Mouse (Mus musculus): ENCODE data around the gene Zfp933. TPM values are rescaled to one million over a fixed set of nuclear protein-coding genes. Genes with fewer than 3 reads are reported as not detected.
"Not testable (repeated sequence)": the region's sequence is repeated elsewhere in the genome, so short reads cannot be mapped to it uniquely, and the experiment has no call there.

Gene Zfp933
- polyA plus RNA-seq, 1 experiment from 2014 or later: 1.4 TPM

DNA sequence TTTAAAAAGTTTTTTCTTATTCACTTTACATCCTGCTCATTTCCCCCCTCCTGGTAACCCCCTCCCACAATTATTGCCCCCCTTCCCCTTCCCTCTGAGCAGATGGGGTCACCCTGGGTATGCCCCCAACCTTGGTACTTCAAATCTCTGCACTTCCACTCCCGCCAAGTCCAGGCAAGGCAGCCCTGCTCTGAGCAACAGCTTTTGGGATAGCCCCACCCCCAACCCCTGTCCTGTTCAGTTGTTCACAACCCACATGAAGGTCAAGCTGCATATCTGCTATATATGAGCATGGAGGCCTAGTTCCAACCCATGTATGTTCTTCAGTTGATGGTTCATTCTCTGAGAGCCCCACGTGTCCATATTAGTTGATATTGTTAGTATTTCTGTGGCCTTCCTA lies 2.6 kb upstream of the Zfp933 start:
- 61% methylated on average over 2 of the region's 2 CpGs for WGBS (ENCODE audit: insufficient replicate concordance)
- Histone ChIP-seq H3K9ac (no peak overlapping the region), H3K27ac (replicated peaks) (no peak overlapping the region), H3K4me2 (no peak overlapping the region), H3K36me3 (replicated peaks) (no peaks in the 10 kb centered on the region), H3K9me3 (replicated peaks) (no peaks in the 10 kb centered on the region), H3K4me3 (replicated peaks) (no peak overlapping the region), H3K4me1 (replicated peaks) (peaks cover 17% of the 10 kb centered on the region), H3K27me3 (no peaks in the 10 kb centered on the region)
- ATAC-seq (ENCODE audit: insufficient read depth): no peak

- Histone ChIP-seq H3K4me1 (replicated peaks) (peaks cover 17% of the 10 kb centered on the region), H3K4me3 (replicated peaks) (peak overlapping the region; percentile 75), H3K9ac (peak overlapping the region; percentile 66), H3K9me3 (replicated peaks) (no peaks in the 10 kb centered on the region), H3K27ac (replicated peaks) (no peak overlapping the region; the same call in 1 of the 2 replicates), H3K4me2 (peak overlapping the region; percentile 77), H3K36me3 (replicated peaks) (no peaks in the 10 kb centered on the region; the same call in 1 of the 2 replicates), H3K27me3 (no peaks in the 10 kb centered on the region)
- WGBS (ENCODE audit: insufficient replicate concordance): 0% methylated on average over 4 of the region's 4 CpGs
- peak; percentile 58 for ATAC-seq (ENCODE audit: insufficient read depth)
These were observed 422 bp upstream of the Zfp933 start for GRCm38 (mm10) chr4:147848584-147848991.

DNA sequence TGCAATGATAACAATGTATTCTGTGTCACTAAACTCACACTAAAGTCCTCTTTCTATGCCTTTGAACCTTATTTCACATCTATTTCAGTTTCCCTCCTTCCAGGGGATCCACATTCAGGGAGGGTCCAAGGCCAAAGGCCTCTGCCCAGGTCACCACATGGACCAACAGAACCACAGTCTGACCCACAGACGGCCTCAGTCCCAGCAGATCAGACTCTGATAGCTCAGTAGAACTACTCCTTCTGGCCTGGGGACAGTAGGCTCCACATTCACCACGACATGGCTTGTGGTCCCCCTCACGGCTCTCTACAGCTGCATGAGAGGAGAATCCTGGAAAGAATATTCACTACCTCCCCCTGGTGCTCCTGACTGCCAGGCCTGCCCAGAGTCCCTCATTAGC lies 5.3 kb downstream of the Zfp933 start:
- Histone ChIP-seq H3K9me3 (replicated peaks) (no peaks in the 10 kb centered on the region; the same call in 1 of the 2 replicates), H3K4me2 (no peak overlapping the region), H3K36me3 (replicated peaks) (peaks cover 12% of the 10 kb centered on the region), H3K27me3 (no peaks in the 10 kb centered on the region), H3K4me1 (replicated peaks) (peaks cover 7% of the 10 kb centered on the region; the same call in 1 of the 2 replicates), H3K4me3 (replicated peaks) (no peak overlapping the region), H3K27ac (replicated peaks) (no peak overlapping the region), H3K9ac (no peak overlapping the region)
- no peak for ATAC-seq (ENCODE audit: insufficient read depth)
- WGBS (ENCODE audit: insufficient replicate concordance): 69% methylated on average over 3 of the region's 3 CpGs

GRCm38 (mm10) chr4:147839282-147839681 lies 8.9 kb downstream of the Zfp933 start:
- H3K27ac ChIP-seq (replicated peaks); H3K9me3 ChIP-seq (replicated peaks); H3K4me1 ChIP-seq (replicated peaks); H3K27me3 ChIP-seq; H3K4me2 ChIP-seq; H3K9ac ChIP-seq; H3K4me3 ChIP-seq (replicated peaks); ATAC-seq (ENCODE audit: insufficient read depth): not testable (repeated sequence)
- H3K36me3 ChIP-seq (replicated peaks): peaks cover 12% of the 10 kb centered on the region
- 88% methylated on average over 21 of the region's 26 CpGs for WGBS (ENCODE audit: insufficient replicate concordance)

GRCm38 (mm10) chr4:147824389-147824788 lies 23.8 kb downstream of the Zfp933 start:
- peaks cover 40% of the 10 kb centered on the region for H3K36me3 ChIP-seq (replicated peaks)
- no peak overlapping the region for H3K27ac ChIP-seq (replicated peaks)
- no peak overlapping the region for H3K4me2 ChIP-seq
- no peak for ATAC-seq (ENCODE audit: insufficient read depth)
- 65% methylated on average over 4 of the region's 4 CpGs for WGBS (ENCODE audit: insufficient replicate concordance)
- H3K4me3 ChIP-seq (replicated peaks): no peak overlapping the region
- peaks cover 6% of the 10 kb centered on the region for H3K9me3 ChIP-seq (replicated peaks)
- H3K27me3 ChIP-seq: no peaks in the 10 kb centered on the region
- no peaks in the 10 kb centered on the region for H3K4me1 ChIP-seq (replicated peaks)
- H3K9ac ChIP-seq: no peak overlapping the region

DNA sequence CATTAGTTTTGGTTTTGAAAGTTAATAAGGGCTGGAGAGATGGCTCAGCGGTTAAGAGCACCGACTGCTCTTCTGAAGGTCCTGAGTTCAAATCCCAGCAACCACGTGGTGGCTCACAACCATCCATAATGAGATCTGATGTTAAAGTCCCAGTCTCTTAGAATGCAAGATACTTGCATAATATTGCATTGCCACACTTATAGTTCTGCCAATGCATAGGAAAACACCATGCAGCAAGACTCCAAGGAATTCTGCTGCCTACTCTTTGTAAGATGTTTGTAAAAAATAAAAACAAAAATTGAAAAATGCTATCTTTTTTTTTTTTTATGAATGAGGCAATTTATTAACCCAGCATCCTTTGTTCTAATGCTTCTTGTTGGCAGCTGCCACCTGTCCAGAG lies 26.8 kb downstream of the Zfp933 start:
- H3K4me2 ChIP-seq; H3K27ac ChIP-seq (replicated peaks); H3K4me3 ChIP-seq (replicated peaks); H3K9me3 ChIP-seq (replicated peaks); H3K9ac ChIP-seq; H3K4me1 ChIP-seq (replicated peaks); ATAC-seq (ENCODE audit: insufficient read depth); H3K27me3 ChIP-seq: not testable (repeated sequence)
- WGBS (ENCODE audit: insufficient replicate concordance): 65% methylated on average over 3 of the region's 3 CpGs
- H3K36me3 ChIP-seq (replicated peaks): peaks cover 19% of the 10 kb centered on the region

GRCm38 (mm10) chr4:147819659-147820058 lies 28.5 kb downstream of the Zfp933 start:
- H3K4me1 ChIP-seq (replicated peaks); H3K36me3 ChIP-seq (replicated peaks); H3K27me3 ChIP-seq; H3K9me3 ChIP-seq (replicated peaks); H3K4me2 ChIP-seq; H3K4me3 ChIP-seq (replicated peaks); H3K27ac ChIP-seq (replicated peaks); H3K9ac ChIP-seq; ATAC-seq (ENCODE audit: insufficient read depth): not testable (repeated sequence)
- WGBS (ENCODE audit: insufficient replicate concordance): 64% methylated on average over 7 of the region's 7 CpGs

- Histone ChIP-seq H3K9ac (no peak overlapping the region), H3K9me3 (replicated peaks) (no peaks in the 10 kb centered on the region), H3K27ac (replicated peaks) (no peak overlapping the region), H3K27me3 (no peaks in the 10 kb centered on the region), H3K4me3 (replicated peaks) (no peak overlapping the region), H3K4me1 (replicated peaks) (no peaks in the 10 kb centered on the region), H3K36me3 (replicated peaks) (no peaks in the 10 kb centered on the region), H3K4me2 (no peak overlapping the region)
- 0 out of 2 replicates have a peak, but pooled peaks have one; percentile 16 for ATAC-seq (ENCODE audit: insufficient read depth)
- 27% methylated on average over 2 of the region's 2 CpGs for WGBS (ENCODE audit: insufficient replicate concordance)
These were observed 33.5 kb downstream of the Zfp933 start for GRCm38 (mm10) chr4:147814592-147815167.

- no peaks in the 10 kb centered on the region for H3K9me3 ChIP-seq (replicated peaks)
- H3K27me3 ChIP-seq: no peaks in the 10 kb centered on the region
- no peak overlapping the region for H3K27ac ChIP-seq (replicated peaks)
- no peak overlapping the region for H3K9ac ChIP-seq
- WGBS (ENCODE audit: insufficient replicate concordance): 32% methylated on average over 5 of the region's 5 CpGs
- no peak overlapping the region for H3K4me2 ChIP-seq
- H3K4me1 ChIP-seq (replicated peaks): peaks cover 9% of the 10 kb centered on the region
- ATAC-seq (ENCODE audit: insufficient read depth): no peak
- no peaks in the 10 kb centered on the region for H3K36me3 ChIP-seq (replicated peaks)
- H3K4me3 ChIP-seq (replicated peaks): no peak overlapping the region
These were observed 34.9 kb downstream of the Zfp933 start for GRCm38 (mm10) chr4:147813249-147813765.

DNA sequence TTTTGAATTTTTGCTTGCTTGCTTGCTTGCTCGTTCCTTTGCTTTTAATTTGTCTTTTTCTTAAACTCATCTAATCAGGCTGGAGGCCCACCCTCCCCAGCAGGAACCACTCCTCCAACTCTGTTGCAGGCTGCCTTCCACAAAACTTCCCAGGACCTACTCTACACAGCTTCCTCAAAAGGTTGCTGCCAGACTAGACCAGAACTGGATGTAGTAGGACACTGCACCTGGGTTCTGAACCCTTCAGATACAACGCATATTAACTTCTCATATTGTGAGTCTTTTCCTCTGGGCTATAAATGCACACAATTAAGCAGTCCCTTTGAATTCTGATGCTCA lies 38.2 kb downstream of the Zfp933 start:
- WGBS (ENCODE audit: insufficient replicate concordance): 43% methylated on average over 2 of the region's 2 CpGs

DNA sequence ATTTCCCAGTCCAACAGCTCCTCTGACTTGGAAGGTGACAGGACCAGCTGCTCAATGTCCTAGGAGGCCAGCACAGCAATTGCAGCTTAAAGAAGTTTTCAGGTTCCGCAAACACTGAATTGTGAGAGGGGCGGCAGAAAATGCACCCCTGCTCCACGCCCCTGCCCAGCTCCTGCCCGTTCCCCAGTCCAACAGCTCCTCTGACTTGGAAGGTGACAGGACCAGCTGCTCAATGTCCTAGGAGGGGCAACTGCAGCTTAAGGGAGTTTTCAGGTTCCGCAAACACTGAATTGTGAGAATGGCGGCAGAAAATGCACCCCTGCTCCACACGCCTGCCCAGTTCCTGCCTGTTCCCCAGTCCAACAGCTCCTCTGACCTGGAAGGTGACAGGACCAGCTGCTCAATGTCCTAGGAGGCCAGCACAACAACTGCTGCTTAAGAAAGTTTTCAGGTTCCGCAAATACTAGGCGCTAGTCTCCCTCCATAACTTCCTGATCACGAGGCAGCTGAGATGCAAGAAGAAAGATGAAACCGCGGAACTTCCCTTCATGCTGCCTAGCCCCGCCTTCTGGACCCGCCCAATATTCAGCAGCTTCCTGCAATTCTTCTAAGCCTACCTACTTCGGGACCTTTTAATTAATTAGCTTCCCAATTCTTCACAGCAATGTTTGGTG lies 38.7 kb downstream of the Zfp933 start, which contains the start of gene Zfp984:
Gene Zfp984, minus strand, starts transcription at position 497 of the 674 bp plus-strand sequence.
- H3K4me2 ChIP-seq: peak within 1 kb of the TSS; percentile 80
- peak; percentile 67 for ATAC-seq (ENCODE audit: insufficient read depth)
- H3K27ac ChIP-seq (replicated peaks): peak within 1 kb of the TSS; percentile 76
- H3K9ac ChIP-seq: peak within 1 kb of the TSS; percentile 60
- WGBS (ENCODE audit: insufficient replicate concordance): 7% methylated on average over 15 of the region's 15 CpGs
- H3K4me1 ChIP-seq (replicated peaks): peaks cover 10% of the 10 kb centered on the region
- H3K27me3 ChIP-seq; H3K9me3 ChIP-seq (replicated peaks); H3K36me3 ChIP-seq (replicated peaks): not testable (repeated sequence)
- peak within 1 kb of the TSS; percentile 64 for H3K4me3 ChIP-seq (replicated peaks)

More for the DNA sequence above, 38.2 kb downstream of the Zfp933 start:
- peaks cover 10% of the 10 kb centered on the region for H3K4me1 ChIP-seq (replicated peaks)
- not testable (repeated sequence) for H3K36me3 ChIP-seq (replicated peaks); H3K27ac ChIP-seq (replicated peaks); H3K9me3 ChIP-seq (replicated peaks); H3K9ac ChIP-seq; H3K27me3 ChIP-seq; ATAC-seq (ENCODE audit: insufficient read depth)
- peak overlapping the region; percentile 80 for H3K4me2 ChIP-seq
- H3K4me3 ChIP-seq (replicated peaks): peak overlapping the region; percentile 64
